8 mouse cellular contexts compared by ENCODE assay signal in genomic region chr3:63899309-63899695, GRCm38 (mm10). TPM values are rescaled to one million over a fixed set of nuclear protein-coding genes. Genes with fewer than 3 reads are reported as not detected.
A peak's percentile ranks its signal among the peaks of the same experiment; 100 is the strongest.
DNase-seq lines count a peak whose midpoint lies in the region; ATAC-seq and TF ChIP-seq lines count a peak whose summit lies in the region.

Gene Plch1, minus strand, starts transcription at chr3:63899472.

- peak within 1 kb of the TSS; percentile 59 for H3K4me2 ChIP-seq in liver, embryonic 14.5 days (ENCODE audit: low read depth)

- no peak for TF ChIP-seq EP300 in liver, embryonic 14.5 days (IDR thresholded peaks at IDR 0.05; ENCODE audit: low read depth)

- peaks cover 22% of the 10 kb centered on the region for H3K27me3 ChIP-seq in liver, embryonic 14.5 days (ENCODE audit: control insufficient read depth, insufficient read depth, low read length)

- H3K4me3 ChIP-seq in left cerebral cortex, adult 2 months, result peak within 1 kb of the TSS; percentile 74
- H3K4me3 ChIP-seq in liver, embryonic 14.5 days (ENCODE audit: insufficient read depth in 1 of 2, low read depth in 2 of 2, low read length in 2 of 2), result peak within 1 kb of the TSS; percentile 36 to 48

- 0 out of 4 replicates have a peak, but pooled peaks cover 0 to 1% of the 10 kb centered on the region in 2 experiments for H3K4me1 ChIP-seq in liver, embryonic 14.5 days (replicated peaks; ENCODE audit: control insufficient read depth in 2 of 2, insufficient read depth in 2 of 2, low read length in 1 of 2)

- no peak within 1 kb of the TSS for H3K27ac ChIP-seq in left cerebral cortex, adult 2 months
- no peak within 1 kb of the TSS for H3K27ac ChIP-seq in liver, embryonic 14.5 days

- no peaks in the 10 kb centered on the region for H3K36me3 ChIP-seq in liver, embryonic 14.5 days (replicated peaks; ENCODE audit: control insufficient read depth, insufficient read depth, low read depth)

- WGBS in liver, embryonic 14.5 days (ENCODE audit: insufficient replicate concordance), result under 1% methylated on average over 12 of the region's 12 CpGs

- no peak within 1 kb of the TSS for H3K9ac ChIP-seq in liver, embryonic 14.5 days (replicated peaks)

- intact Hi-C loops in left cerebral cortex, adult 2 months (cut with DNase I), result no loop called here

- H3K9me3 ChIP-seq in liver, embryonic 14.5 days (ENCODE audit: control insufficient read depth, low read length), result no peaks in the 10 kb centered on the region

- no peak; the same call in 1 of the 2 replicates for ATAC-seq in liver, embryonic 14.5 days (ENCODE audit: insufficient read depth)

- DNase-seq in left cerebral cortex, adult 2 months (ENCODE audit: extremely low spot score in 1 of 2, low spot score in 2 of 2), result peak; percentile 30 to 42
- no peak for DNase-seq in left cerebral cortex, adult 9 months (ENCODE audit: low spot score in 2 of 2)
- peak; percentile 6 for DNase-seq in cerebellum, adult 9-11 months
- DNase-seq in frontal cortex, postnatal 14 days (ENCODE audit: low spot score in 2 of 2), result peak; percentile 15 to 35
- DNase-seq in kidney, adult 8-10 months, result peak; percentile 47 to 48
- DNase-seq in liver, embryonic 14.5 days (ENCODE audit: low read depth in 3 of 3, low spot score in 3 of 3), result peak in 2 of 3 experiments; percentile 4 to 11
- DNase-seq in neural tube, embryonic 10.5 days (ENCODE audit: extremely low spot score, low spot score), result peak; percentile 89
- DNase-seq in urinary bladder, adult 2 months (ENCODE audit: low spot score), result peak; percentile 21

- no peak for TF ChIP-seq CTCF in left cerebral cortex, adult 2 months (IDR thresholded peaks at IDR 0.05)
- TF ChIP-seq CTCF in liver, embryonic 14.5 days (IDR thresholded peaks at IDR 0.05; ENCODE audit: low read depth), result no peak

RNA-seq across cellular contexts. Expression of gene Plch1, which starts in this region (rescaled TPM):
- 1 to 10 TPM; 6.2 to 8.4 TPM for total RNA-seq in left cerebral cortex, adult 2 months (2021)
- 0.06 and 0.11 TPM in 2 replicates for polyA plus RNA-seq in liver, embryonic 14.5 days (2012; rRNA removed)
- 0.05 and 0.14 TPM in 2 replicates for polyA plus RNA-seq in liver, embryonic 14.5 days (2014; fragmentation: Nextera tagmentation; extraction: Ambion mirVana)
- 0.35 and 0.47 TPM in 2 replicates for polyA plus RNA-seq in urinary bladder, adult 2 months (2012; rRNA removed)

Comparison
In these comparisons a context has a peak if more than half of its experiments do, and no peak if none do; other contexts are left out.
1. DNase-seq: peak in left cerebral cortex, adult 2 months (2 of 2), cerebellum, adult 9-11 months (single experiment), frontal cortex, postnatal 14 days (2 of 2), kidney, adult 8-10 months (2 of 2) and neural tube, embryonic 10.5 days (single experiment); none in left cerebral cortex, adult 9 months (0 of 2).
2. Peak in DNase-seq, H3K4me3 ChIP-seq and H3K4me2 ChIP-seq in liver, embryonic 14.5 days; RNA of the gene not detected or under 1 TPM.
3. Peak in DNase-seq in urinary bladder, adult 2 months; RNA of the gene not detected or under 1 TPM.